ENCODE assay signal across 9 mouse cellular contexts in genomic region chr2:27496391-27497028, GRCm38 (mm10). TPM values are rescaled to one million over a fixed set of nuclear protein-coding genes. Genes with fewer than 3 reads are reported as not detected.
DNase-seq lines count a peak whose midpoint lies in the region; ATAC-seq and TF ChIP-seq lines count a peak whose summit lies in the region.
"Had no signal": no experiment of that assay in that cellular context is flagged by ENCODE, and none has a peak within 500 bp of the region (broad histone marks: within the 10 kb centered on the region; RNA-seq: fewer than 3 reads in every experiment).

No protein-coding gene starts in this region.

- no peak for ATAC-seq in forebrain, embryonic 12.5 days (ENCODE audit: low FRiP score)
- no peak for ATAC-seq in liver, embryonic 13.5 days (ENCODE audit: low read depth)
- no peak; the same call in 1 of the 2 replicates for ATAC-seq in cerebellum, adult (ENCODE audit: insufficient number of reproducible peaks, low FRiP score, low TSS enrichment)

- H3K4me3 ChIP-seq in liver, adult 2 months (ENCODE audit: insufficient read depth, low read depth, low read length): peak overlapping the region; percentile 67
- peak overlapping the region; percentile 34 for H3K4me3 ChIP-seq in forebrain, embryonic 12.5 days (replicated peaks)
- peak overlapping the region; percentile 25 for H3K4me3 ChIP-seq in liver, embryonic 13.5 days (replicated peaks)
- H3K4me3 ChIP-seq in small intestine, adult 2 months (ENCODE audit: low read depth, low read length): peak overlapping the region; percentile 58
- H3K4me3 ChIP-seq: gastrocnemius, adult 2 months had no signal

- DNase-seq in liver, adult 2 months (ENCODE audit: extremely low read depth, low read depth, low spot score): peak; percentile 79
- DNase-seq in liver: no peak
- no peak for DNase-seq in liver, embryonic 13.5 days
- no peak for DNase-seq in urinary bladder, postnatal 14 days (ENCODE audit: low spot score)
- DNase-seq in spleen, postnatal 4 days (ENCODE audit: low spot score in 2 of 2): no peak
- DNase-seq: gastrocnemius, adult 2 months had no signal

- no peak for TF ChIP-seq CTCF in liver, adult 2 months (IDR thresholded peaks at IDR 0.05; ENCODE audit: low read depth, low read length)
- TF ChIP-seq CTCF in small intestine, adult 2 months (IDR thresholded peaks at IDR 0.05; ENCODE audit: extremely low read depth, insufficient read length, insufficient replicate concordance, low read depth, low read length): no peak

- H3K4me1 ChIP-seq in liver, adult 2 months (ENCODE audit: control insufficient read depth, insufficient read depth, low read length): no peaks in the 10 kb centered on the region
- H3K4me1 ChIP-seq in forebrain, embryonic 12.5 days: peaks cover 16% of the 10 kb centered on the region
- 0 out of 2 replicates have a peak, but pooled peaks cover under 1% of the 10 kb centered on the region for H3K4me1 ChIP-seq in liver, embryonic 13.5 days (replicated peaks)
- no peaks in the 10 kb centered on the region for H3K4me1 ChIP-seq in small intestine, adult 2 months (ENCODE audit: control insufficient read depth, insufficient read depth, insufficient read length, low read length)

- peak overlapping the region; percentile 58 for H3K4me2 ChIP-seq in forebrain, embryonic 12.5 days
- peak overlapping the region; percentile 33 for H3K4me2 ChIP-seq in liver, embryonic 13.5 days

- H3K27ac ChIP-seq in liver, adult 2 months (replicated peaks; ENCODE audit: insufficient read depth, low read depth, low read length): peak overlapping the region; percentile 44
- H3K27ac ChIP-seq in forebrain, embryonic 12.5 days: no peak overlapping the region
- H3K27ac ChIP-seq in liver, embryonic 13.5 days: no peak overlapping the region
- H3K27ac ChIP-seq in small intestine, adult 2 months (ENCODE audit: insufficient read depth, low read depth, low read length): no peak overlapping the region
- H3K27ac ChIP-seq: gastrocnemius, adult 2 months had no signal

- no peaks in the 10 kb centered on the region for H3K36me3 ChIP-seq in liver, adult 2 months (ENCODE audit: control insufficient read depth, insufficient read depth, low read length)
- no peaks in the 10 kb centered on the region for H3K36me3 ChIP-seq in forebrain, embryonic 12.5 days (replicated peaks)
- H3K36me3 ChIP-seq in liver, embryonic 13.5 days: no peaks in the 10 kb centered on the region
- H3K36me3 ChIP-seq in small intestine, adult 2 months (ENCODE audit: control insufficient read depth, insufficient read depth, low read length): no peaks in the 10 kb centered on the region

- no peaks in the 10 kb centered on the region for H3K79me2 ChIP-seq in liver, adult 2 months (ENCODE audit: control insufficient read depth, insufficient read depth, low read length)

- peak overlapping the region; percentile 69; the same call in 1 of the 2 replicates for H3K9ac ChIP-seq in liver, adult 2 months (ENCODE audit: low read depth, low read length)
- peak overlapping the region; percentile 45; the same call in 1 of the 2 replicates for H3K9ac ChIP-seq in forebrain, embryonic 12.5 days
- peak overlapping the region; percentile 17; the same call in 1 of the 2 replicates for H3K9ac ChIP-seq in liver, embryonic 13.5 days

- no peak for TF ChIP-seq POLR2A in liver, adult 2 months (IDR thresholded peaks at IDR 0.05; ENCODE audit: extremely low read depth, insufficient read depth, low read length)
- no peak for TF ChIP-seq POLR2A in small intestine, adult 2 months (IDR thresholded peaks at IDR 0.05; ENCODE audit: low read depth, low read length)

- H3K27me3 ChIP-seq in liver, adult 2 months (ENCODE audit: control insufficient read depth, insufficient read depth, low read length): no peaks in the 10 kb centered on the region
- H3K27me3 ChIP-seq in forebrain, embryonic 12.5 days: no peaks in the 10 kb centered on the region
- no peaks in the 10 kb centered on the region for H3K27me3 ChIP-seq in liver, embryonic 13.5 days
- H3K27me3 ChIP-seq in small intestine, adult 2 months (ENCODE audit: control insufficient read depth, insufficient read depth, low read length): no peaks in the 10 kb centered on the region

- 65% methylated on average over 23 of the region's 23 CpGs for WGBS in liver, adult 2 months
- 31% methylated on average over 23 of the region's 23 CpGs for WGBS in forebrain, embryonic 12.5 days
- WGBS in liver, embryonic 13.5 days (ENCODE audit: insufficient replicate concordance): 69% methylated on average over 23 of the region's 23 CpGs
- WGBS in small intestine, adult 2 months: 69% methylated on average over 23 of the region's 23 CpGs

- 0 out of 2 replicates have a peak, but pooled peaks cover 2% of the 10 kb centered on the region for H3K9me3 ChIP-seq in forebrain, embryonic 12.5 days
- H3K9me3 ChIP-seq in liver, embryonic 13.5 days (replicated peaks): peaks cover 12% of the 10 kb centered on the region; the same call in 1 of the 2 replicates

RNA-seq across cellular contexts. Expression of gene Brd3, which starts 11.0 kb away (rescaled TPM):
- 5.8 and 7.9 TPM in 2 replicates for total RNA-seq in liver, adult 2 months (2014; rRNA removed)
- 14.8 and 17.2 TPM in 2 replicates for polyA plus RNA-seq in liver, adult 2 months (2012; rRNA removed)
- polyA plus RNA-seq in forebrain, embryonic 12.5 days (2016; fragmentation: Nextera tagmentation; extraction: Ambion mirVana): 140 and 155 TPM in 2 replicates
- 25.0 and 37.2 TPM in 2 replicates for polyA plus RNA-seq in liver, embryonic 13.5 days (2015; fragmentation: Nextera tagmentation; extraction: Ambion mirVana)
- polyA plus RNA-seq in small intestine, adult 2 months (2012; rRNA removed): 8.4 and 14.9 TPM in 2 replicates

RNA-seq across cellular contexts. Expression of gene Wdr5, which starts 18.4 kb away (rescaled TPM):
- 16.7 and 20.4 TPM in 2 replicates for total RNA-seq in liver, adult 2 months (2014; rRNA removed)
- polyA plus RNA-seq in liver, adult 2 months (2012; rRNA removed): 17.2 and 18.3 TPM in 2 replicates
- 65.3 and 68.3 TPM in 2 replicates for polyA plus RNA-seq in forebrain, embryonic 12.5 days (2016; fragmentation: Nextera tagmentation; extraction: Ambion mirVana)
- 32.1 and 35.9 TPM in 2 replicates for polyA plus RNA-seq in liver, embryonic 13.5 days (2015; fragmentation: Nextera tagmentation; extraction: Ambion mirVana)
- polyA plus RNA-seq in small intestine, adult 2 months (2012; rRNA removed): 12.2 and 22.6 TPM in 2 replicates

RNA-seq across cellular contexts. Expression of gene Brd3os, which starts 54.4 kb away (rescaled TPM):
- total RNA-seq in liver, adult 2 months (2014; rRNA removed): 0.09 and 0.40 TPM in 2 replicates
- polyA plus RNA-seq in liver, adult 2 months (2012; rRNA removed): 0.61 and 0.82 TPM in 2 replicates
- 16.4 and 18.4 TPM in 2 replicates for polyA plus RNA-seq in forebrain, embryonic 12.5 days (2016; fragmentation: Nextera tagmentation; extraction: Ambion mirVana)
- 0.48 and 0.60 TPM in 2 replicates for polyA plus RNA-seq in liver, embryonic 13.5 days (2015; fragmentation: Nextera tagmentation; extraction: Ambion mirVana)
- 0.81 and 1.4 TPM in 2 replicates for polyA plus RNA-seq in small intestine, adult 2 months (2012; rRNA removed)

Comparison
In these comparisons a context has a peak if more than half of its experiments do, and no peak if none do; other contexts are left out.
1. H3K9ac ChIP-seq: peak in every context shown above with its lines; median percentile 69 in liver, adult 2 months; 45 in forebrain, embryonic 12.5 days; 17 in liver, embryonic 13.5 days.